Comparison of ENCODE assay signal across 24 mouse cellular contexts in the genomic region with DNA sequence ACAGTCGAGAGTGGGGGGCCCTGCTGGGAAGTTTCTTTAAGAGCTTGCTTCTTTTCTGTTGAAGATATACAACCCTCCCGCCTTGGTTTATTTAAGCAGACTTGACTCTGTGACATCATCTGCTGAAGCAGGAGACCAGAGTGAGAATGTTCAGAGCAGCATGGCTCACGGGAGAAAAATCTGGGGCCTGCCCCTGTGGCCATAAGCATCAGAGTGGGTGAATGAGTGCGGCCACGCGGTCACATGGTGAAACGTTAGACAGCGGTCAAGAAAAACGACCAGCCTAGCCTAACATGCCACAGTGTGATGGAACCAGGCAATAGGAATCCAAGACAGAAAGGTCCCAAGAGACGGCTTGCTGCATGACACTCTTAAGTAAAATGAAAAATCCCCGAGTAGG.
"Had no signal": no experiment of that assay in that cellular context is flagged by ENCODE, and none has a peak within 500 bp of the region (broad histone marks: within the 10 kb centered on the region; RNA-seq: fewer than 3 reads in every experiment).

No protein-coding gene starts in this region.

- ATAC-seq: hindbrain, embryonic 16.5 days; inflammation-experienced regulatory T-cells, adult 6 months; intestine, embryonic 16.5 days had no signal

- H3K27me3 ChIP-seq: hindbrain, embryonic 12.5 days; liver, embryonic 13.5 days; liver, embryonic 15.5 days had no signal

- H3K9ac ChIP-seq: heart, embryonic 12.5 days; hindbrain, embryonic 12.5 days; hindbrain, embryonic 14.5 days; liver, embryonic 13.5 days; liver, embryonic 15.5 days had no signal

- H3K4me1 ChIP-seq: heart, embryonic 12.5 days; liver, embryonic 13.5 days; liver, embryonic 15.5 days had no signal

- H3K27ac ChIP-seq: heart, embryonic 10.5 days; hindbrain, embryonic 12.5 days; hindbrain, embryonic 14.5 days; layer of hippocampus, adult 2 months; left cerebral cortex, adult 2 months; liver, embryonic 13.5 days; liver, embryonic 15.5 days had no signal

- H3K4me2 ChIP-seq: heart, embryonic 12.5 days; hindbrain, embryonic 12.5 days; hindbrain, embryonic 14.5 days; liver, embryonic 11.5 days; liver, embryonic 13.5 days; liver, embryonic 15.5 days had no signal

- H3K36me3 ChIP-seq: heart, embryonic 10.5 days; heart, embryonic 12.5 days; hindbrain, embryonic 10.5 days; hindbrain, embryonic 12.5 days; liver, embryonic 13.5 days; liver, embryonic 15.5 days had no signal

- DNase-seq: gastrocnemius, postnatal 14 days; gastrocnemius, postnatal 36 days; heart, adult 11 months; heart, postnatal 10 days; heart, postnatal 4 days; kidney, adult 18-20 months; kidney, adult 8-10 months; kidney, postnatal 10 days; kidney, postnatal 25 days; kidney, postnatal 4 days; liver; liver, embryonic 13.5 days had no signal

- H3K4me3 ChIP-seq: heart, embryonic 10.5 days; heart, embryonic 12.5 days; hindbrain, embryonic 10.5 days; hindbrain, embryonic 12.5 days; layer of hippocampus, adult 2 months; left cerebral cortex, adult 2 months; liver, embryonic 13.5 days; liver, embryonic 15.5 days had no signal
